Mouse (Mus musculus) embryonic facial prominence, embryonic 10.5 days (tissue): ENCODE results near the gene Cdc14b. TPM values are rescaled to one million over a fixed set of nuclear protein-coding genes. Genes with fewer than 3 reads are reported as not detected.

Experiments used
- DNase-seq: peaks from one replicate; pipeline ENCODE4 v3.0.0-alpha.2; 2017; ENCODE audit warnings: low spot score
- H3K27ac ChIP-seq: fragments of 300-500 bp; sonication (generic); replicated peaks from 2 replicates; pipeline ENCODE4 v1.5.1; 2016; ENCODE audit warnings: mild to moderate bottlenecking
- H3K27me3 ChIP-seq: fragments of 300-500 bp; sonication (generic); replicated peaks from 2 replicates; pipeline ENCODE4 v1.6.1; 2016; ENCODE audit warnings: low read depth, mild to moderate bottlenecking; ENCODE audit not compliant: poor library complexity, severe bottlenecking
- H3K36me3 ChIP-seq: fragments of 300-500 bp; sonication (generic); replicated peaks from 2 replicates; pipeline ENCODE4 v1.6.1; 2016; ENCODE audit warnings: mild to moderate bottlenecking, moderate library complexity
- H3K4me1 ChIP-seq: fragments of 300-500 bp; sonication (generic); 2 replicates; pipeline ENCODE4 v1.6.1; 2016
- H3K4me3 ChIP-seq: fragments of 300-500 bp; sonication (generic); 2 replicates; pipeline ENCODE4 v1.5.1; 2016; ENCODE audit warnings: mild to moderate bottlenecking, moderate library complexity
- H3K9me3 ChIP-seq: fragments of 300-500 bp; sonication (generic); 2 replicates; pipeline ENCODE4 v1.6.1; 2016; ENCODE audit warnings: mild to moderate bottlenecking
- WGBS: fragments of 180-500 bp; shearing (Covaris S2); methylation state at CpG from one replicate; pipeline ENCODE4 v1.1.7; 2016; 5-methylcytosine and 5-hydroxymethylcytosine counted together
- polyA plus RNA-seq: library from polyadenylated mRNA; unstranded; fragments of >200 nt; fragmentation: Nextera tagmentation; extraction: Ambion mirVana; gene quantifications from 2 replicates; pipeline ENCODE4 v1.2.1, GENCODE M21; 2016

Gene Cdc14b
- polyA plus RNA-seq, 1 experiment from 2014 or later, result 28.4 TPM

GRCm38 (mm10) chr13:64246106-64246505 is 29.0 kb downstream of the Cdc14b start:
- Histone ChIP-seq H3K4me1 (peaks cover 15% of the 10 kb centered on the region), H3K9me3 (no peaks in the 10 kb centered on the region), H3K4me3 (no peak overlapping the region), H3K27me3 (no peaks in the 10 kb centered on the region), H3K36me3 (peaks cover 11% of the 10 kb centered on the region), H3K27ac (no peak overlapping the region)
- no peak for DNase-seq
- 88% methylated on average over 12 of the region's 12 CpGs for WGBS

- WGBS, result 84% methylated on average over 4 of the region's 4 CpGs
- Histone ChIP-seq H3K27me3 (no peaks in the 10 kb centered on the region), H3K4me1 (peaks cover 15% of the 10 kb centered on the region), H3K36me3 (peaks cover 11% of the 10 kb centered on the region), H3K9me3 (no peaks in the 10 kb centered on the region), H3K27ac (no peak overlapping the region), H3K4me3 (no peak overlapping the region)
- no peak for DNase-seq
Measured at GRCm38 (mm10) chr13:64244685-64245261, 30.3 kb downstream of the Cdc14b start.

GRCm38 (mm10) chr13:64242721-64243120 is 32.4 kb downstream of the Cdc14b start:
- Histone ChIP-seq H3K4me1 (peaks cover under 1% of the 10 kb centered on the region; the same call in 1 of the 2 replicates), H3K27ac (no peak overlapping the region), H3K36me3 (peaks cover 11% of the 10 kb centered on the region), H3K4me3 (no peak overlapping the region), H3K9me3 (no peaks in the 10 kb centered on the region), H3K27me3 (no peaks in the 10 kb centered on the region)
- DNase-seq, result no peak

- Histone ChIP-seq H3K36me3 (peaks cover 11% of the 10 kb centered on the region), H3K9me3 (no peaks in the 10 kb centered on the region), H3K4me1 (peaks cover 15% of the 10 kb centered on the region), H3K4me3 (no peak overlapping the region), H3K27me3 (no peaks in the 10 kb centered on the region), H3K27ac (no peak overlapping the region)
- WGBS, result 75% methylated on average over 7 of the region's 7 CpGs
- DNase-seq, result no peak
Measured at GRCm38 (mm10) chr13:64240626-64241025, 34.5 kb downstream of the Cdc14b start.

GRCm38 (mm10) chr13:64237681-64238157 is 37.4 kb downstream of the Cdc14b start:
- H3K9me3 ChIP-seq, result no peaks in the 10 kb centered on the region
- H3K36me3 ChIP-seq, result peaks cover 3% of the 10 kb centered on the region
- no peak overlapping the region for H3K27ac ChIP-seq
- H3K4me1 ChIP-seq, result peaks cover 37% of the 10 kb centered on the region
- H3K27me3 ChIP-seq, result no peaks in the 10 kb centered on the region
- no peak for DNase-seq
- no peak overlapping the region for H3K4me3 ChIP-seq

GRCm38 (mm10) chr13:64237000-64237680 is 38.0 kb downstream of the Cdc14b start:
- peaks cover 37% of the 10 kb centered on the region for H3K4me1 ChIP-seq
- no peak for DNase-seq
- H3K4me3 ChIP-seq, result no peak overlapping the region
- no peaks in the 10 kb centered on the region for H3K9me3 ChIP-seq
- 64% methylated on average over 4 of the region's 4 CpGs for WGBS
- H3K27me3 ChIP-seq, result no peaks in the 10 kb centered on the region
- no peak overlapping the region for H3K27ac ChIP-seq
- no peaks in the 10 kb centered on the region for H3K36me3 ChIP-seq

- H3K27me3 ChIP-seq, result no peaks in the 10 kb centered on the region
- H3K4me1 ChIP-seq, result peaks cover 37% of the 10 kb centered on the region
- no peak for DNase-seq
- H3K36me3 ChIP-seq, result no peaks in the 10 kb centered on the region
- H3K4me3 ChIP-seq, result no peak overlapping the region
- WGBS, result 64% methylated on average over 3 of the region's 3 CpGs
- no peaks in the 10 kb centered on the region for H3K9me3 ChIP-seq
- peak overlapping the region; percentile 77 for H3K27ac ChIP-seq
Measured at GRCm38 (mm10) chr13:64235777-64236176, 39.3 kb downstream of the Cdc14b start.

- Histone ChIP-seq H3K4me1 (peaks cover 37% of the 10 kb centered on the region), H3K9me3 (no peaks in the 10 kb centered on the region), H3K4me3 (no peak overlapping the region), H3K27ac (peak overlapping the region; percentile 77), H3K27me3 (no peaks in the 10 kb centered on the region), H3K36me3 (no peaks in the 10 kb centered on the region)
- peak; percentile 54 for DNase-seq
- WGBS, result 47% methylated on average over 4 of the region's 4 CpGs
Measured at GRCm38 (mm10) chr13:64235062-64235715, 39.9 kb downstream of the Cdc14b start.

GRCm38 (mm10) chr13:64233139-64233538 is 42.0 kb downstream of the Cdc14b start:
- no peak for DNase-seq
- no peaks in the 10 kb centered on the region for H3K36me3 ChIP-seq
- peaks cover 37% of the 10 kb centered on the region for H3K4me1 ChIP-seq
- no peaks in the 10 kb centered on the region for H3K9me3 ChIP-seq
- H3K27ac ChIP-seq, result no peak overlapping the region
- no peaks in the 10 kb centered on the region for H3K27me3 ChIP-seq
- WGBS, result 80% methylated on average over 4 of the region's 4 CpGs
- H3K4me3 ChIP-seq, result no peak overlapping the region

GRCm38 (mm10) chr13:64226725-64227124 is 48.4 kb downstream of the Cdc14b start:
- Histone ChIP-seq H3K27ac (no peak overlapping the region), H3K4me1 (no peaks in the 10 kb centered on the region), H3K27me3 (no peaks in the 10 kb centered on the region), H3K9me3 (no peaks in the 10 kb centered on the region), H3K36me3 (peaks cover 9% of the 10 kb centered on the region), H3K4me3 (no peak overlapping the region)
- 86% methylated on average over 4 of the region's 4 CpGs for WGBS
- DNase-seq, result no peak

GRCm38 (mm10) chr13:64225738-64226137 is 49.4 kb downstream of the Cdc14b start:
- Histone ChIP-seq H3K27me3 (no peaks in the 10 kb centered on the region), H3K4me1 (no peaks in the 10 kb centered on the region), H3K4me3 (no peak overlapping the region), H3K9me3 (no peaks in the 10 kb centered on the region), H3K27ac (no peak overlapping the region), H3K36me3 (peaks cover 9% of the 10 kb centered on the region)
- DNase-seq, result no peak
- WGBS, result 85% methylated on average over 3 of the region's 3 CpGs

GRCm38 (mm10) chr13:64214891-64215290 is 60.2 kb downstream of the Cdc14b start:
- WGBS, result 94% methylated on average over 5 of the region's 5 CpGs

More at GRCm38 (mm10) chr13:64214891-64215290, 60.2 kb downstream of the Cdc14b start:
- H3K27me3 ChIP-seq, result no peaks in the 10 kb centered on the region
- peaks cover 43% of the 10 kb centered on the region for H3K36me3 ChIP-seq
- H3K27ac ChIP-seq, result no peak overlapping the region
- DNase-seq, result no peak
- no peak overlapping the region for H3K4me3 ChIP-seq
- H3K9me3 ChIP-seq, result no peaks in the 10 kb centered on the region
- no peaks in the 10 kb centered on the region for H3K4me1 ChIP-seq
